Mouse (Mus musculus) T-helper 1 cell (primary cell): Measurements from ENCODE around the gene Rmi2.
"Not testable (repeated sequence)": the region's sequence is repeated elsewhere in the genome, so short reads cannot be mapped to it uniquely, and the experiment has no call there.

Source experiments
- in situ Hi-C: fragments of 300-600 bp; cut with MboI, MseI; formaldehyde crosslinking; loops from one replicate; pipeline ENCODE4 v1.15.1; 2025; ENCODE audit warnings: high pct_unique_total_duplicates

Rmi2 gene

DNA sequence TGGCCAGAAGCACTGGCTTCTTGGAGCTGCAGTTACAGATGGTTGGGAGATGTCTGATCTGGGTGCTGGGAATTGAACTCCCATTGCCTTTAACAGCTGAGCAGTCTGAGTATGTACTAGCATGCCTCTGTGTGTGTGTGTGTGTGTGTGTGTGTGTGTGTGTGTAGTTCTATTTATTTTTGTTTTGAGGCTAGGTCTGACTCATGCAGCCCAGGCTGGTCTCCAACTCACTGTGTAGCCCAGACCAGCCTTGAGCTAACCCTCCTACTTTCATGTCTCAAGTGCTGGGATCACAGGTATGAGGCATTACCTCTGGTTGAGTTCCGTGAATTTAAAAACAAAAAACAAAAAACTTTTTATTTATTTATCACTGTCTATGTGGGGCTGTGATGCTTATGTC is 10.3 kb upstream of the Rmi2 start:
- in situ Hi-C loops: loop anchor here (25.0 kb wide), 1 partner anchor 1987 kb away; the partner anchor contains the start of gene 1810013L24Rik

DNA sequence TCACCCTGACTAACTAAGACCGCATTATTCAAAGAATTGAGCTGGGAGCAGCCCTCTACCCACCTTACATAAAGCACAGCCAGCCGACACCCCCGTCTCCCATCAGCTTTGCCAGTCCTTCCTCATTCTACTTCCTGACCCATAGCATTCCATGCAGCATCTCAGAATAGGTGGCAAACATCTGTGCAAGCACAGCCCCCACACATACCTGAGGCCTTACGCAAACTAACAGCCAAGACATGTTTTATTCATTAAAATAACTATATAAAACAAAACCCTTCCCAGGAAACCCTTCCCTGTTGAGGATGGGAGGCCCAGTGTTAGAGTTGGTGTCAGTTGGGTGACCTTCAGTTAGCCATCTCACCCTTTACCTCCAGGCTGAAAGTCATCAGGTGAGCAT is 9.0 kb upstream of the Rmi2 start:
- in situ Hi-C loops: no loop called here

DNA sequence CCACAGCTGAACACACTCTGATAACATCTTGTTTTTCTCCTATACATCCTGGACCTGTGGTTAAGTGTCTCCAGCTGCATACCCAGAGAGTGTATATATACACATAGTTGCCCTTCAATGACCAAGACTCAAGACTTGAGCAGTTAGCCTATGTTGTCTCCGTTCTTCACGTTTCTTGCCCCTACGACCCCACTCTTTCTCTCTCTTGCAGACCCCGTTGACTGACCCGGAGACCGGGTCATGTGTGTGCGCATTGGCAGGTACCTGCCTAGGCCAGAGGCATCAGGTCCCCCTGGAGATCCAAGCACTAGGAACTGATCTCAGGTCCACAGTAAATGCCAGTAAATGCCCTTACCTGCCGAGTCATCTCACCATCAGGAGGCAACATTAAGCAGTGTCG is 7.6 kb upstream of the Rmi2 start:
- in situ Hi-C loops: no loop called here

DNA sequence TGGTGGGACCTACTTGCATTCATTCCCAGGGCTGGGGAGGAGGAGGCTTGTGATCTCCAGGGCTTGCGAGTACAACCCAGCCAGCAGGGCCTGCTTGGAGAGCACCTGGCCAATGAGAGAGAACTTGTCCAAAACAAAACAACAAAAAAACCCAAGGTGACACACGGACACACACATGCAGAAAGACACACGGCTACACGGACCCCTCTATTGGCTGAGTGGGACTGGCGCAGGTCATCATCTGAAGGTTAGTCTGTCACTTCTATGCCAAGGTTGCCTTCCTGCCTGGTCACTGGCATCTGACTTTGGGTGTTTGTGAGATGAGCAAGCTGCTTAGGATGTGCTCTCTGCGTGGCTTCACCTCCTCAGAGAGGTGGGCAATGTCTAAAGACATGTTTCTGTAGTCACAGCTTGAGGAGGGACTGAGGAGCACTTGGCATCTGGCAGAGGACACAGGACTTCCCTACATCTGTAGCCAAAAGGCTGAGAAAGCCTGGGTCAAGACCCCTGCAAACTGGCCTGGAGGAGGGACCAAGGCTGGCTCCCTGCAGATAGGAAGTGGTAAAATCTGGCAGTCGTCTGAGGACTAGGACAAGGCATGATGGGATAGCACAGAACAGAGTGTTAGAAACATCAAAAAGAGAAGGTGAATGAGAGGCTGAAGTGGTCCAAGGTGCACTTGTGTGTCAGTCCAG is 6.9 kb upstream of the Rmi2 start:
- in situ Hi-C loops: no loop called here

DNA sequence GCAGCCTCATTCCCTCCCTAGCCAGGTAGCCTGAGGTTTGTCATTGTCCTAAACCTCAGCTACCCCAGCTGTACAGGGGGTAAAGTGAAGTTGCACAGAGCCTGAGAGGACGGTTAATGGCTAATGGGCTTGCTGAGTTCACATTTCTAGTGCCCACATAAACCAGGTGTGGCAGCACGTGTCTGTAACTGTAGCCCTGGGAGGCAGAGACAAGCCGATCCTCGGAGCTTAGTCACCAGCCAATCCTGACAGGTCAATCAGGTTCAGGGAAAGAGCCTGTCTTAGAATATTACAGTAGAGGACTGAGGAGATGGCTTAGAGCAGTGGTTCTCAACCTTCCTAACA is 6.4 kb upstream of the Rmi2 start:
- in situ Hi-C loops: no loop called here

DNA sequence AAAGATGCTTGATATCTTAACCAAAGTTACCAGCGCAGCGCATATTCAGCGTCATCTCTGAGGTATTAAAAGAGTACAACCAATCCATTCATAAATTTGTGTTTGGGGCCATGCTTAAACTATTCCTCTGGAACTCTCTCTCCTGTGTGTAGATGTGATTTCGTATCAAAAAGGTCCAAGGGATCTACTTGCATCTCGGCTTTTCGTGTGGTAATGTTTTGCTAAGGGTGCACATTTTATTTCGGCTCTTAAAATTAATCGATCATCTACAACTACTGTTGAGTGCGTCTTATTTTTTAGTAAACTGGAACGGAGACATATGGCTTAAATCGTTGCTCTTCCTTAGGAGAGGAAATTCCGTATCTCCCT is 333 bp upstream of the Rmi2 start:
- in situ Hi-C loops: loop anchor here (10.0 kb wide), 1 partner anchor 420 kb away; the partner anchor contains the start of gene Nubp1

DNA sequence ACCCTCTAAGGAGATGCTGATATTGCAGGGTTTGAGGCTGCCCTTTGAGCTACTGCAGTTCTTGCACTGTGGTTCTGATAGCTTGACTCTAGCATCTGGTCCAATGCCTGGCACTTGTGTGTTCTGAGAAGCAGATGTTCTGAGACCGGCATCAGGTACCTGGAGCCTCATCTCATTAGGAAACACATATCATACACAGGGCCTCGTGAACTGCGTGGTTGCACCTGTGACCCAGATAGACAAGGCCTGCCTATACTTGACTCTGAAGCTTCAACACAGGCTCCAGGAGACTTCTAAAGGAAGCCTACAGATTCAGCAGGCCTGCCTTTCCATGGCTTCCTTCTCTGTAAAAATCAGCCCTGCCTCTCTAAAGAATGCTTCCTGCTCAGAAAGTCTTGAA is 1.5 kb downstream of the Rmi2 start:
- in situ Hi-C loops: loop anchor here (5.0 to 10.0 kb wide), 2 partner anchors 49 to 422 kb away; partner anchors contain the start of genes Nubp1, Socs1 and Tnp2

DNA sequence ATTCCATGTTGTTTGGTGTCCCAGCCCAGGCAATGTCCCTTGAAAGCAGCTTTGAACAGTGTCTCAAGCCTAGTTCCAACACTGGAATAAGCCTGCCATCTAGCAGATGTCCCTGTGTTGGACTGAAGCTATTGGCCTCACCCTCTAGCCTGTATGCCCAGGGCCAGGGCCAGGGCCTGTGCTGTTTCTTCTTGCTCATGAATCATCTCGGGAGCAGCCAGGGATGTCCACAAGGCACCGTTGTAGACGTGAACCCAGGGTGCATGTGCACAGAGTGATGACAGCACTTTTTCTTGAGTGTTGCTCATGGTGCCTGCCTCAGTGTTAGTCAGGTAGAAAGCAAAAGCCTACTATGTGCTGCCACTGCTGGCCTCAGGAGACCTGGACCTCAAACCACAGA is 2.4 kb downstream of the Rmi2 start:
- in situ Hi-C loops: loop anchor here (5.0 to 10.0 kb wide), 2 partner anchors 50 to 422 kb away; partner anchors contain the start of genes Nubp1, Socs1 and Tnp2

DNA sequence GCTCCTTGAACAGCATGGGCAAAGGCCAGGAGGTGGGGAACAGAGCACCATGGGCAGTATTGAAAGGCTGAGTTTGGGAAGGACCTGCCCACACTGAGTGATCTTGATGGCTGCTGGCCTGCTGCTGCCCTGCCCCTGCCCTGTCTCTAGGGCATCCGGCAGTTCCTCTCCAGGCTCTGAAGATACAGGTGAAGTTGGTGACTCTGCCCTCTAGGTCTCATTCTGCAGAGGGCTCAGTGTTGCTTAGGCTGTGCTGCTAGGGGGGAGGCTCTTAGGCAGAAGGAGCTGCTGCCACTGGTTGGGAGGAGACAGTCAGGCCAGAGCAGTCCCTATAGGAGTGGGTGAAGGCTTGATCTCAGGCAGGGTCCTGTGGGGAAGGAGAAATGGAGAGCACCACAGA is 3.0 kb downstream of the Rmi2 start:
- in situ Hi-C loops: loop anchor here (5.0 to 10.0 kb wide), 2 partner anchors 51 to 423 kb away; partner anchors contain the start of genes Nubp1, Socs1 and Tnp2

DNA sequence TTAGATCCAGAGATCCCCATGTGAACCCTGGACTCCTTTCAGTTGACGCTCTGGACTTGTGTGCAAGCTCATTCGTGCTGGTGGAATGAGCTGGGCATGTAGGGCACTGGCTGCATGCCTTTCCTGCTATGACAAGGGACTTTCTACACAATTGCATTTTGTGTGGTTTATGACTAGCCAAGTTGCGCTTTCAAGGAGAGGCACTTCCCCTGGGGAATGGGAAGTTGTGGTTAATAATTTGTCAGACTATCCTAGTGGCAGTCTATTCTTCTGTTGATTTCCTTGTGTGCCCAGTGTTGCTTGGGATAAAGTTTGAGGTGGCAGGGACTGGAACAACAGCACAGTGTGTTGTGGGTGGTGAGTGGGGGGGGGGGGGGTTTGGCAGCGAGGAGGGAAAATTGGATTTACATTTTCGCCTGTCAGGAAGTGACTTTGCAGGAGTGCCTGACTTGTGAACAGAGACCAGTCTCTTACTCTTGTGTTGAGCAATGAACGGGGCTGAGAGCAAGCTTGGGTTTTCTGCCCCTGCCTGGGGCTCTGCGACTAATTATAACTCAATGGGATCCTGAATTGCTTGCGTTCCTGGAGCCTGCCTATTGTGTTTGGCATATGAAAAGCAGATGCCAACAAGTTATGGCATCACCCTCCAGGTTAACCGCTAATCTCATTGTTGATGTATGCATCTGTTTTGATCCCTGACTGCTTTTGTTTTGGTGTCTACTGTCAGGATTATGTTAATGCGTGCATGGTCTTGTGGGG is 3.8 kb downstream of the Rmi2 start:
- in situ Hi-C loops: loop anchor here (5.0 to 10.0 kb wide), 2 partner anchors 51 to 424 kb away; partner anchors contain the start of genes Nubp1, Socs1 and Tnp2

DNA sequence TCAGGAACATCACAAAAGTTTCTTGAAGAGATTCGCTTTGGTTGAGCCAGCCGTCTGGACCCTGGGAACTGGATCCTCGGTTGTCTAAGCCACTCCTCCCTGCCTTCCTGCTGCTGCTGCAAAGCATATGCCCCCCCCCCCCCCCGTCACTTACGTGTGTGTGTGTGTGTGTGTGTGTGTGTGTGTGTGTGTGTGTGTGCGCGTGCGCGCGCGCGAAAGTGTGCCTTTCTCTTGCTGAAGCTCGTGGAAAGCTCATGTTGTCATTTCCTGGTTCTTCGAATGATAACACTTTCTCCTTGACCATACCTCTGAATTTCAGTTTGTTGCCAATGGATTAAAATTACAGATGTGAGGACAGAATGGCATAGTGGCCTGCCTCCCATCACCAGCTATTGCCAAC is 5.2 kb downstream of the Rmi2 start:
- in situ Hi-C loops: loop anchor here (10.0 kb wide), 1 partner anchor 175 kb away; no protein-coding TSS in a partner anchor

DNA sequence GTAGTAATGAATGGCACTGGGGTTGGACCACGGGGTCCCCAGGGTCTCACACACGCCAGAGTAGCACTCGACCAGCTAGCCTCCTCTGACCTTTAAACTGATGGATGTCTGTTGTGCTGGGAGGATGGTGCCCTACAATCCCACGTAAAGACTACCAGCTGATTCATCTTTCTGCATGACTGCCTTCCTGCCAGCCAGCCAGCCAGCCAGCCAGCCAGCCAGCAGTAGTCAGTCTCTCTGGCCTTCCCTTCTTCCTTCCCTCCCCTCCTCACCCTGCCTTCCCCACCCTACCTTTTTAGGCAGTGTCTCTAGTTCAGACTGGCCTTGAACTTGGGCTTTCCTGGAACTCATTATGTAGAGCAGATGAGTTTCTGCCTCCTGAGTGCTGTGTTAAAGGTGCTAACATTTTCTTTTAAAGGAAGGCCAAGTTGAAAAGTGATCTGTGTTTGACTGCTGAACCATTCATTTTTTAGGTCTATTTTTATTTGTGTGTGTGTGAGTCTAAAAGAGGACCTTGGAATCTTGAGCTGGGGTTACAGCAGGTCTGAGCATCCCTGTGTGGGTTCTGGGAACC is 7.5 kb downstream of the Rmi2 start:
- in situ Hi-C loops: loop anchor here (10.0 kb wide), 1 partner anchor 178 kb away; no protein-coding TSS in a partner anchor

DNA sequence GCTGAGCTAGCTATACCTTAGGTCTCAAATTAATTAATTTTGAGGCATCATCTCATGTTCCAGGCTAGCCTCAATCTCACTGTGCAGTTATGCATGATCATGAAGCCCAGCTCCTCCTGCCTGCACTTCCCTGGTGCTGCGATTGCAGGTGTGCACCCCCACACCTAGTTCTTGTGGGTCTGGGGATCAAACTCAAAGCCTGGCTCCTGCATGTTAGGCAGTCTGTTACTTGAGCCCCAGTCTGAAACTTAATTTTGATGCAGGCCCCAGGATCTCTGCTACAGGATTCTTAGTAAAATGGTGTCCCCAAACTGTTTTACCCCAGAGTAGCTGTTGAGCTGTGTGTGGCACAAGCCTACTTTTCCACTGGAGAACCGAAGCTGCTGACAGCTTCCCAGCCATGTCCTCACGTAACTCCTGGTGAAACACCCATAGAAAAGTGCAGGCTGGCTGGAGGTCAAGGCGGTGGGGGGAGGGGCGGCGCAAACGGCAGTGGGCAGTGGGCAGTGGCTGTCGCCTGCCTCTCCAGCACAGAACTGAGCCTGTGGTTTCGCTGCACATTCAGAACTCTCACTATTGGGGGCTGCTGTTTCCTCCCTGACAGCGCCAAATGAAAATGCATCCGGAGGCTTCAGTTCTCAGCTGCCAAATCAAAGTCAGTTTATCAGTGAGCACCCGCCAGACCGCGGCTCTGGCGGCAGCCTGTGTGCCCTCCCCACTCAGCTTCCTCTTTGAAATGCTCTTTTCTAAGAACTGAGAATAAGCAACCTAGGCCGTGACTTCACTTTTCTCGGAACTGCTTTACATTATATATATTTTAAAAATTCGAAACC is 8.8 kb downstream of the Rmi2 start:
- in situ Hi-C loops: loop anchor here (10.0 kb wide), 1 partner anchor 179 kb away; no protein-coding TSS in a partner anchor

DNA sequence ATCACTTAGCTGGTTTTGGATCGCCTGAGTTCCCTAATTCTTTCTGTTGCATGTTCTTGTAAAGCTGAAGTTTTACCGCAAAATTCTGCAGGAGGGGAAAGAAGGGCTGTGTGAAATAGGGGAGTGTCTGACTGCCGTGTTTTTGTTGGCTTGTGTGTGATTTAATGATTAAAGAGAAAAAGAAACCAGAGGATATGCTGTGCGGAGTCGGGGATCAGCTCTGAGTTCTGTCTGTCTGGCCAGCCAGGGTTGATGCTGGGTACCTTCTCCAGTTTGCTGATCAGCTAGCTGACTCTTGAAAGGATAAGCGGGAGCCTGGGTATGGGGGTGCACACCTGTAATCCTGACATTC is 9.4 kb downstream of the Rmi2 start:
- in situ Hi-C loops: loop anchor here (10.0 kb wide), 1 partner anchor 179 kb away; no protein-coding TSS in a partner anchor

DNA sequence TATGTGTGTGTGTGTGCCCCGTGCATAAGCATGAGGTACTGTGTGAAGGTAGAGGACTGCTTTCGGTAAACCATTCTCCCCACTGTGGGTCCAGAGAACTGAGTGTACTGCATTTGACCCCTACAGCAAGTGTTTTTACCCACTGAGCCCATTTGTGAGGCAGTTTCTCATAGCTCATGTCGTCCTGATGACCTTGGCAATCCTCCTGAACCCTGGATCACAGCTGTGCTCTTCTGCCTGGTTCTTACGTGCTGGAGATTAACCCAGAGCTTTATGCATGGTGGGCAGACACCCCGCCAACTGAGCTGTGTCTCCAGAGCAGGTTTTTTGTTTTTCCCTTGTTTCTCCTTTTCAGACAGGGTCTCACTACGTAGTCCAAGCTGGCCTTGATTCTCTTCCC is 11.1 kb downstream of the Rmi2 start:
- in situ Hi-C loops: loop anchor here (10.0 kb wide), 1 partner anchor 181 kb away; no protein-coding TSS in a partner anchor

DNA sequence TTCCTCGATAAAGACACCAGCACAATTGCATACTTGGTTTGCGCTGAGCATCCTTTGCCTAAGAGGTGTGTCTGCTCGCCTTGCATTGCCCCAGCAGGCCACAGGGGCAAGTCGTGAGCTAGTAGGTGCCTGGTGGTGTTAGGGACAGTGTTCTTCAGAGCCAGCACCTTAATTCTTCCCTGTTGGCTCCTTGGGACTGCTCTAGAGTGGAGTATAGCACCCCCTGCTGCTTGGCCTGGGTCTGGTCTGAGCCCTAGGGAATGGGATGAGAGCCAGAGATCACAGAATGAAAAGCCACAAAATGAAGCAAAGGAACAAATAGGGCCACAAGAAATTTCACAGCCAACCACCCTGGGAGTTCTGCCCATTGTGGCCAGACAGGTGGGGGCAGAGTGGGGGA is 11.6 kb downstream of the Rmi2 start:
- in situ Hi-C loops: loop anchor here (10.0 kb wide), 1 partner anchor 182 kb away; no protein-coding TSS in a partner anchor

DNA sequence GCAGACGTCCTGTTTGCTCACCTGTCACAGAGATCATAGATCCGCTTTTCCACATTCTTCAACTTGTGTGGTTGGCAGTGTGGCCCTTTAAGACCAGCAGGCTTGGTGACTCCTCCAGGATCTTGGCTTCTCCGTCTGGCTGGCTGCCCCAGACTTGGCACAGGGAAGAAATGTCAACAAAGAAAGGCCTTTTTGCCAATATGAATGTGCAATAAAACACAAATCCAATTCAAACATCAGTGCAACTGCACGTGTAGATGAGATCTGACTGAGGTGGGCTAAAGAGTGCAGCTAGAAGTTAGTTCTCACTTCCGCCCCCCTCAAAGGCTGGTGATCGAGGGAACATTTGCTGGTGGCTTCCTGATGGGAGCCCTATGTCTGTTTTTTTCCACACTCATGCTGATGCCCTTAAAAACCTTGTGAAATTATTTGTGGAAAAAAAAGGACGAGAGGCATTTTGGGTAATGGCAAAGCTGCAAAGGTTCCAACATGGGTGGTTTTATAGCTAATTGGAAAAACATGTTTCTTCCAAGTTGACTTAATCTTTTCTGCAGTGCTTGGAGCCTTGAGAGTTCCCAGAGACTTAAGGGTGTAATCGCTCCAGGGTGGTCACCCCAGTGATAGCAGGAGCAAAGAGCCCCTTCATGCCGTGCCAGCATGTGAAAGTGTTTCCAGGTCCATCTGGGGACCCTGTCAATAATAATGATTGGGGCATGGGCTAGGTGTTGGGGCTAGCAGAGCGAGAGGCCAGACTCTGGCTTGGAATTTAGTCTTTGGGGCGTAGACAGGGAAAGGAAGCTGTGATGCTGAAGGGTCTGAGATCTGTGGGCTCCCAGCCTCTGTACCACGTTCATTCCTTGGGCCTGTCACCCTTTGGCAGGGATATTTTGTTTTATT is 15.4 kb downstream of the Rmi2 start:
- in situ Hi-C loops: loop anchor here (10.0 kb wide), 1 partner anchor 185 kb away; no protein-coding TSS in a partner anchor

DNA sequence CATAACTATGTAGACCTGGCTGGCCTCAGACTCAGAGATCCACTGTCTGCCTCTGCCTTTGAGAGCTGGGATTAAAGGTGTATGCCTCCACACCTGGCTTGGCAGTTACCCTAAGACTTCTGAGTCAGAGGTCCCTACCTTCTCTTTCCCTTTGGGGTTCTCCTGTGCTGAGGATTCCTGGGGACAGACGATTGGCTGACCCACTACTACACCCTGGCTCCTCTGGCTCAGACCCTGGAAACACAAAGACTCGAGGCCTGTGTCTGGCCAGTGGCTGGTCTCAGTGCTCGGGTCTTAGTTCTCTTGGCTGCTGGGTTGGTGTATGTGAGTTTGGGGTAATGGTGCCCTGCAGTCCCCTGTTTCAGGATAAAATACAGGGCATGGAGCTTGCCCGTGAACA is 16.0 kb downstream of the Rmi2 start:
- in situ Hi-C loops: no loop called here

DNA sequence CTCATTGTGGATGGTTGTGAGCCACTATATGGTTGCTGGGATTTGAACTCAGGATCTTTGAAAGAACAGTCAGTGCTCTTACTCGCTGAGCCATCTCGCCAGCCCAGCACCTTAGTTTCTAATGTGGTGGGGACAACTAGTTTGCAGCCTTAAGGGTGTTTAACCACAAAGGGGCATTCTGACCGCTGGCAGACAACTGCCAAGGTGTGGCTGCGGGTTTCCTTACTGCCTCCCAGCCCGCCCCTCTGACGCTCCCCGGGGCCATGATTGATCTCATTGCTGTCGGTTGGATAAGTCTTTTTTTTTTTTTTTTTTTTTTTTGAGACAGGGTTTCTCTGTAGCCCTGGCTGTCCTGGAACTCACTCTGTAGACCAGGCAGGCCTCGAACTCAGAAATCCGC is 17.4 kb downstream of the Rmi2 start:
- in situ Hi-C loops: not testable (repeated sequence)

DNA sequence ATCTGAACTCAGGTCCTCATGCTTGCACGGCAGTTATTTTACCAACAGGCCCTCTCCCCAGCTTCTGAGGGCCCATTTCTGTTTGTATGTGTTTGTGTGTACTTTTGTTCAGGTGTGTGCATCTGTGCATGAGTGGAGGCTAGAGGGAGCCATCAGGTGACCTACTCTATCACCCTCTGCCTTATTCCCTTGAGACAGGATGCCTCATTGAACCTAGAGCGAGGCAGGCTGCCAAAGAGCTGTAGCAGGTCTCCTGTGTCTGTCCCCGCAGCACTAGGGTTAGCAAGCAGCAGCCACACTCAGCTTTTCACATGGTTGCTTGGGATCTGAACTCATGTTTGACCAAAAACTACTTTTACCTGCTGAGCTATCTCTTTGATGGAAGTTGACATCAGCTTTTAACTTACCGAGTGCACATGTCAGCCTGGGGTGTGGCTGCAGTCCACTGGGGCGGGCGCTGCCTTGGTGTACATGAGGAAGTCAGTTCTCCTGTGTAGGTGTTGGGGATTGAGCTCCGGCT is 24.9 kb downstream of the Rmi2 start:
- in situ Hi-C loops: no loop called here
